Mouse (Mus musculus): ENCODE results near the gene Plb1.

GRCm38 (mm10) chr5:32352845-32353244 is 120.3 kb downstream of the Plb1 start:
- TF ChIP-seq EP300 (IDR thresholded peaks at IDR 0.05): no peak
- TF ChIP-seq CTCF (IDR thresholded peaks at IDR 0.05): no peak
